Mouse (Mus musculus): ENCODE data around the gene 4930595M18Rik. TPM values are rescaled to one million over a fixed set of nuclear protein-coding genes. Genes with fewer than 3 reads are reported as not detected.

4930595M18Rik gene
- polyA plus RNA-seq (2012; ENCODE audit: insufficient read depth, insufficient read length, low replicate concordance, missing spikeins), result not detected in 2 replicates

DNA sequence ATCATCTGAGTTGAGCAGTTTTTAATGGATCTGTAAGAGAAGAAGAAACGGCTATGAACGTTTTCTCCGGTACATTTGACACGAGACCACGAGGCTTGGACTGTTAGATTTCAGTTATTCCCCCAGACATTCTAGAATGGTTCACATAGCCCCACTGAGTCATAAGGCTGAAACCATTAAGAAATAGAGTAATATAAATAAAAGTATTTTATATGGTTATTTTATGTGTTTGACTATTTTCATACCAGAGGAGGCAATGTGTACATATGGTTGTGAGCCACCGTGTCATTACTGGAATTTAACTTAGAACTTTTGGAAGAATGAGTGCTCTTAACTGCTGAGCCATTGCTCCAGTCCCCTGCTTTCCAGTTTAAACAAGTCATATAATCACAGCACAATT, at the start of gene 4930595M18Rik:
4930595M18Rik (minus strand) TSS at position 101 of the 400 bp plus-strand sequence.
- Histone ChIP-seq H3K4me3 (ENCODE audit: insufficient read depth, low read depth, low read length) (no peak within 1 kb of the TSS), H3K4me1 (ENCODE audit: control insufficient read depth, insufficient read depth, low read length) (no peaks in the 10 kb centered on the region), H3K27ac (ENCODE audit: insufficient read depth, low read depth, low read length) (no peak within 1 kb of the TSS)
- WGBS, result 89% methylated on average over 6 of the region's 6 CpGs
- TF ChIP-seq POLR2A (IDR thresholded peaks at IDR 0.05; ENCODE audit: insufficient read depth, low read depth, low read length) (no peak), CTCF (IDR thresholded peaks at IDR 0.05; ENCODE audit: insufficient read depth, low read depth, low read length) (no peak)

DNA sequence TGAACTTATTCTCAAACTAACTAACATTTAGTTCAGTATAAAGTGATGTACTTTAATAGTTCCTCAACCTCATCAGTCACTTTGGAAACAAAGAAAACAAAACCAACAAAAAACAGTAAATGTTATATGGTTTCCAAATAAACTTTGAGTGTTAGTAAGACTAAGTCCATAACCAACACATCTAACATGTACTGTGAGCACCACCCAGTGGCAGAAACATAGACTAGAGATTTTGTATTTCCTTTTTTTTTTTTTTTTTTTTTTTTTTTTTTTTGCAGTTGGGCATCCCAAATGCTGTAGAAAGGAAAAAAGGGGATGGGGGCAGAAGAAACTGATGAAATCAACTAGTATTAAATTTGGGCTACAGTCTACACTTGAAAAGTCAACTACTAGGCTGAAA, 14.6 kb upstream of the 4930595M18Rik start:
- Histone ChIP-seq H3K4me3 (ENCODE audit: insufficient read depth, low read depth, low read length) (no peak overlapping the region), H3K4me1 (ENCODE audit: control insufficient read depth, insufficient read depth, low read length) (no peaks in the 10 kb centered on the region), H3K27ac (ENCODE audit: insufficient read depth, low read depth, low read length) (no peak overlapping the region)
- TF ChIP-seq POLR2A (IDR thresholded peaks at IDR 0.05; ENCODE audit: insufficient read depth, low read depth, low read length) (no peak), CTCF (IDR thresholded peaks at IDR 0.05; ENCODE audit: insufficient read depth, low read depth, low read length) (no peak)

Data from olfactory bulb, adult 2 months (tissue).